Mouse (Mus musculus): Measurements from ENCODE around the gene Stfa1. TPM values are rescaled to one million over a fixed set of nuclear protein-coding genes. Genes with fewer than 3 reads are reported as not detected.
"Not testable (repeated sequence)": the region's sequence is repeated elsewhere in the genome, so short reads cannot be mapped to it uniquely, and the experiment has no call there.

Stfa1 gene
- polyA plus RNA-seq (2012; rRNA removed): not detected in 2 replicates

DNA sequence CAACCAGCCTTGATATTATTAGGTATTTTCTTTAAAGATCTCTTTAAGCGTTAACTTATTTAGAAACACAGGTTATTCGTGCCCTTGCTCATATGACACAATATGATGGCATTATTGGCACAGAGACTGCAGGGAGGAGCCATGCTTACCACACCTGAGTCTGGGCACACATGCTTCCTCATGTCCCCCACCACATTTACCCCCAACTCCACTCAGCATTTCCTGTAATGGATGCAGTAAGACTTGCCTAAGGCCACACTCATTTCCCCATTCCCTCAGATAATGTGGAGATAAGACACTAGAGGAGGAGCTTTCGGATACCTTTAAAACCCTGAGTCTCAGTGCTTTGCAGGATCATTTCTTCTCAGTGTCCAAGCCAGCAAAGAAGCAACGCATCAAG is at the start of gene Stfa1:
Gene Stfa1, plus strand, starts transcription at position 156 of the 400 bp plus-strand sequence.
- not testable (repeated sequence) for H3K4me1 ChIP-seq (ENCODE audit: control insufficient read depth, insufficient read depth, low read length); H3K27ac ChIP-seq (ENCODE audit: control insufficient read depth, insufficient read depth, low read depth, low read length); H3K4me3 ChIP-seq (ENCODE audit: control insufficient read depth, low read depth, low read length); H3K27me3 ChIP-seq (ENCODE audit: control insufficient read depth, insufficient read depth, low read length); H3K36me3 ChIP-seq (ENCODE audit: control insufficient read depth, insufficient read depth, low read length)

DNA sequence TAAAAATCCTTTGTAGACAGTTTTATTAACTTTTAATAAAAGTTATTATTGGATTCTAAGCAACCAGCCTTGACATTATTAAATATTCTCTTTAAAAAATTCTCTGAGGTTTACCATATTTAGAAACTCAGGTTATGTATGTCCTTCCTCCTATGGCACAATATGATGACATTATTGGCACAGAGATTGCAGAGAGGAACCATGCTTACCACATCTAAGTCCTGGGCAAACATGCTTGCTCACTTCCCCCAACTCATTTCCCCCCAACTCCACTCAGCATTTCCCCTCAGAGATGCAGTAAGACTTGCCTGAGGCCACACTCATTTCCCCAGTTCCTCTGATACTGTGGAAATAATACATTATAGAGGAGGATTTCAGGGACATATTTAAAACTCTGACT is 16.2 kb upstream of the Stfa1 start:
- H3K36me3 ChIP-seq (ENCODE audit: control insufficient read depth, insufficient read depth, low read length); H3K4me3 ChIP-seq (ENCODE audit: control insufficient read depth, low read depth, low read length); H3K4me1 ChIP-seq (ENCODE audit: control insufficient read depth, insufficient read depth, low read length); H3K27ac ChIP-seq (ENCODE audit: control insufficient read depth, insufficient read depth, low read depth, low read length); H3K27me3 ChIP-seq (ENCODE audit: control insufficient read depth, insufficient read depth, low read length): not testable (repeated sequence)

DNA sequence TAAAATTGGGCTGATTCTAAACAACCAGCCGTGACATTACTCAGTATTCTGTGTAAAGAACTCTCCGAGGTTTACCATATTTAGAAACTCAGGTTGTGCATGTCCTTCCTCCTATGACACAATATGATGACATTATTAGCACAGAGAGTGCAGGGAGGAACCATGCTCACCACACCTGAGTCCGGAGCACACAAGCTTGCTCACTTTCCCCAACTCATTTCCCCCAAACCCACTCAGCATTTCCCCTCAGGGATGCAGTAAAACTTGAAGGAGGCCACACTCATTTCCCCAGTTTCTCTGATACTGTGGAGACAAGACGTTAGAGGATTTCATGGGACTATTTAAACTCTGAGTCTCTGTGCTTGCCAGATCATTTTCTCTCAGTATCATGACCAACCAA is 12.4 kb downstream of the Stfa1 start:
- TF ChIP-seq CTCF (IDR thresholded peaks at IDR 0.05; ENCODE audit: control insufficient read depth, insufficient read depth, insufficient replicate concordance, low read depth, low read length) (no peak), POLR2A (IDR thresholded peaks at IDR 0.05; ENCODE audit: control insufficient read depth, low read depth, low read length) (no peak)

DNA sequence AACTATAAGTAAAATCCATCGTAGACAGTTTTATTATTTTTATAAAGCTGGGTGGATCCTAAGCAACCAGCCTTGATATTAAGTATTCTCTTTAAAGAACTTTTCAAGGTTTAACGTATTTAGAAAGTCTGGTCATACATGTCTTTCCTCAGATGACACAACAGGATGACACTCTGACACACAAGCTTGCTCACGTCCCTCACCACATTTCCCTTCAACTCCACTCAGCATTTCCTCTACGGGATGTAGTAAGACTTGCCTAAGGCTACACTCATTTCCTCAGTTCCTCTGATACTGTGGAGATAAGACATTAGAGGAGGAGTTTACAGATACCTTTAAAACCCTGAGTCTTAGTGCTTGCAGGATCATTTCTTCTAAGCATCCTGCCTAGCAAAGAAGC is 30.9 kb downstream of the Stfa1 start:
- Histone ChIP-seq H3K36me3 (ENCODE audit: control insufficient read depth, insufficient read depth, low read length) (no peaks in the 10 kb centered on the region), H3K4me3 (ENCODE audit: control insufficient read depth, low read depth, low read length) (no peak overlapping the region), H3K27me3 (ENCODE audit: control insufficient read depth, insufficient read depth, low read length) (no peaks in the 10 kb centered on the region), H3K27ac (ENCODE audit: control insufficient read depth, insufficient read depth, low read depth, low read length) (no peak overlapping the region), H3K4me1 (ENCODE audit: control insufficient read depth, insufficient read depth, low read length) (no peaks in the 10 kb centered on the region)
- TF ChIP-seq POLR2A (IDR thresholded peaks at IDR 0.05; ENCODE audit: control insufficient read depth, low read depth, low read length): no peak
- no peak for TF ChIP-seq CTCF (IDR thresholded peaks at IDR 0.05; ENCODE audit: control insufficient read depth, insufficient read depth, insufficient replicate concordance, low read depth, low read length)

More for the DNA sequence above, 12.4 kb downstream of the Stfa1 start:
- Histone ChIP-seq H3K27ac (ENCODE audit: control insufficient read depth, insufficient read depth, low read depth, low read length) (no peak overlapping the region), H3K36me3 (ENCODE audit: control insufficient read depth, insufficient read depth, low read length) (no peaks in the 10 kb centered on the region), H3K4me3 (ENCODE audit: control insufficient read depth, low read depth, low read length) (no peak overlapping the region), H3K4me1 (ENCODE audit: control insufficient read depth, insufficient read depth, low read length) (no peaks in the 10 kb centered on the region), H3K27me3 (ENCODE audit: control insufficient read depth, insufficient read depth, low read length) (no peaks in the 10 kb centered on the region)

DNA sequence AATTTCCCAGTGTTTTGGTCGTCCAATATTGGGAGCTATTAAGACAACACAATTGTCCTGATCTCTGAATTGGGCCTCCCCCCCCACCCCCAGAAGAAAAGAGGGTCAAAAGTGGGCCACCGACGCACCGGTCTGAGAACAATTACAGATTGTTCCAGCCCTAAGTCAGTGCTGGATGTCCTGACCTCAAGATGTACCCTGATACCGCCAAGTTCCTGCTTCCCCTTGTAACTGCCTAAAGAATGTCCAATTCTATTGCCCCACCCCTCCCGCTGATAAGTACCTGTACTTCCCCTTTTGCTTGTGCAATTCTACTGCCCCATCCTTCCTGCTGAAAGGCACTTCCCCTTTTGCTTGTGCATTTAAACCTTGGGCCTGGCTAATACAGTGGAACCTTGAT is 39.4 kb downstream of the Stfa1 start:
- H3K27ac ChIP-seq (ENCODE audit: control insufficient read depth, insufficient read depth, low read depth, low read length); H3K36me3 ChIP-seq (ENCODE audit: control insufficient read depth, insufficient read depth, low read length); H3K4me1 ChIP-seq (ENCODE audit: control insufficient read depth, insufficient read depth, low read length); H3K4me3 ChIP-seq (ENCODE audit: control insufficient read depth, low read depth, low read length); H3K27me3 ChIP-seq (ENCODE audit: control insufficient read depth, insufficient read depth, low read length): not testable (repeated sequence)

DNA sequence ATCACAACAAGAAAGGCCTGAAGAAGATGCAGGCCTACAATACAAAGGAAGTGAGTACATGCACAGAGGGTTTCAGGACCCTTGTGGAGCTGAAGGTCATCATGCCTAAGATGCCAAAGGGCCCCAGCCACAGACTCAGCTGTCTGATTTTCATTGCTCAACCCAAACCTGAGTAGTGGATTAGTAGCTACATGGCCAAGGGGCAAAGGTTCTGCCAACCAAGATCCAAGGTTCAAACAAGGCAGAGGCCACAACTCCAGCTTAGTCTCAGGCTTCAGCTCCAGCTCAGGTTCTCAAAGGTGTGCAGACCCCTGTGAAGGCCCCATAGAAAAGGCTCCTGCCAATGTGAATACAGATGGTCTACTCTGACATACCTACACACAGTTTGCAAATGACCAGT is 42.5 kb downstream of the Stfa1 start:
- TF ChIP-seq POLR2A (IDR thresholded peaks at IDR 0.05; ENCODE audit: control insufficient read depth, low read depth, low read length) (no peak), CTCF (IDR thresholded peaks at IDR 0.05; ENCODE audit: control insufficient read depth, insufficient read depth, insufficient replicate concordance, low read depth, low read length) (no peak)

DNA sequence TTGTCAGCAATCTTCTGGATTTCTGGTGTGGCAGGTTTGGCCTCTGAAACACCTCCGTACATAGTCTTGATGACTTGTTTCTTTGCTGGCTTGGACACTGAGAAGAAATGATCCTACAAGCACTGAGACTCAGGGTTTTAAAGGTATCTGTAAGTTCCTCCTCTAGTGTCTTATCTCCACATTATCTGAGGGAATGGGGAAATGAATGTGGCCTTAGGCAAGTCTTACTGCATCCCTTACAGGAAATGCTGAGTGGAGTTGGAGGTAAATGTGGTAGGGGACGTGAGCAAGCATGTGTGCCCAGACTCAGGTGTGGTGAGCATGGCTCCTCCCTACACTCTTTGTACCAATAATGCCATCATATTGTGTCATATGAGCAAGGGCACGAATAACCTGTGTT is 57.5 kb downstream of the Stfa1 start, which contains the start of gene BC117090:
Gene BC117090, minus strand, starts transcription at position 101 of the 400 bp plus-strand sequence.
- Histone ChIP-seq H3K27ac (ENCODE audit: control insufficient read depth, insufficient read depth, low read depth, low read length) (no peak within 1 kb of the TSS), H3K4me3 (ENCODE audit: control insufficient read depth, low read depth, low read length) (no peak within 1 kb of the TSS), H3K27me3 (ENCODE audit: control insufficient read depth, insufficient read depth, low read length) (no peaks in the 10 kb centered on the region), H3K36me3 (ENCODE audit: control insufficient read depth, insufficient read depth, low read length) (no peaks in the 10 kb centered on the region), H3K4me1 (ENCODE audit: control insufficient read depth, insufficient read depth, low read length) (no peaks in the 10 kb centered on the region)
- no peak for TF ChIP-seq POLR2A (IDR thresholded peaks at IDR 0.05; ENCODE audit: control insufficient read depth, low read depth, low read length)
- no peak for TF ChIP-seq CTCF (IDR thresholded peaks at IDR 0.05; ENCODE audit: control insufficient read depth, insufficient read depth, insufficient replicate concordance, low read depth, low read length)

More for the DNA sequence above, 42.5 kb downstream of the Stfa1 start:
- Histone ChIP-seq H3K4me1 (ENCODE audit: control insufficient read depth, insufficient read depth, low read length) (no peaks in the 10 kb centered on the region), H3K36me3 (ENCODE audit: control insufficient read depth, insufficient read depth, low read length) (no peaks in the 10 kb centered on the region), H3K27ac (ENCODE audit: control insufficient read depth, insufficient read depth, low read depth, low read length) (no peak overlapping the region), H3K4me3 (ENCODE audit: control insufficient read depth, low read depth, low read length) (no peak overlapping the region), H3K27me3 (ENCODE audit: control insufficient read depth, insufficient read depth, low read length) (no peaks in the 10 kb centered on the region)

Other genes with a start within 250 kb of the Stfa1 start
- gene Wdr5b, start 235.8 kb upstream of the Stfa1 start, polyA plus RNA-seq (2012; rRNA removed): 1.1 and 1.2 TPM in 2 replicates
- 73.0 and 88.5 TPM in 2 replicates for gene Fam162a, start 205.4 kb upstream of the Stfa1 start, polyA plus RNA-seq (2012; rRNA removed)
- gene Ccdc58, start 205.3 kb upstream of the Stfa1 start, polyA plus RNA-seq (2012; rRNA removed): 10.4 and 13.0 TPM in 2 replicates
- not detected in 2 replicates for gene Csta1, start 145.7 kb upstream of the Stfa1 start, polyA plus RNA-seq (2012; rRNA removed)
- 0.52 and 0.64 TPM in 2 replicates for gene Stfa2l1, start 120.1 kb upstream of the Stfa1 start, polyA plus RNA-seq (2012; rRNA removed)
- not detected in 2 replicates for gene Gm5483, start 92.7 kb upstream of the Stfa1 start, polyA plus RNA-seq (2012; rRNA removed)
- 2.2 TPM in 1 of 2 replicates, not detected in the other for gene Gm5416, start 66.5 kb upstream of the Stfa1 start, polyA plus RNA-seq (2012; rRNA removed)
- not detected in 2 replicates for gene 2010005H15Rik, start 55.5 kb upstream of the Stfa1 start, polyA plus RNA-seq (2012; rRNA removed)
- gene BC117090, start 57.4 kb downstream of the Stfa1 start, polyA plus RNA-seq (2012; rRNA removed): not detected in 2 replicates
- gene BC100530, start 90.8 kb downstream of the Stfa1 start, polyA plus RNA-seq (2012; rRNA removed): not detected in 2 replicates
- not detected in 2 replicates for gene Stfa2, start 131.5 kb downstream of the Stfa1 start, polyA plus RNA-seq (2012; rRNA removed)
- not detected in 2 replicates for gene Stfa3, start 178.4 kb downstream of the Stfa1 start, polyA plus RNA-seq (2012; rRNA removed)